Mouse (Mus musculus): ENCODE data around the gene St8sia1. TPM values are rescaled to one million over a fixed set of nuclear protein-coding genes. Genes with fewer than 3 reads are reported as not detected.

St8sia1 gene
- polyA plus RNA-seq, 1 experiment, result 0.26 TPM

DNA sequence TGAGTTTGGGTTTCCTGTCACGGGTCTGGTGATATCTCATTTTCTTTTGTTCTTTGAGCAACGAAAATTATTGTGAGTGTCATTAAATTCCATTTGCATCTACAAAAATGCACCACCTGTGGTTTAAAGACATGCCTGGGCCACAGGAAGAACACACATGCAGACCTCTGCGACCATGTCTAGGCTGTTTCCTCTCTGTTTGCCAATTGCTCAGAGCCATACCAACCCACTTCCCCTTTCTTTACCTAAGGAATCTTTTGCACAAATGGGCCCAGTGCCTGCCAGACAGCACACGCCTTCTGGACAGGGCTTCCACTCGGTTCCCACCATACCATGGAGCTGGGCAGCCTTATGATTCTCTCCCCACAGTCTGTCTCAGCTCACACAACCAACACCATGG lies 48.8 kb downstream of the St8sia1 start:
- no peak overlapping the region for H3K4me3 ChIP-seq (replicated peaks; ENCODE audit: extremely low read depth, low read depth, low read length)
- no peak for TF ChIP-seq CTCF (IDR thresholded peaks at IDR 0.05; ENCODE audit: insufficient read depth, low read length)
- no peak for TF ChIP-seq POLR2A (IDR thresholded peaks at IDR 0.05; ENCODE audit: borderline replicate concordance, extremely low read depth, low read depth, low read length)
- DNase-seq, result no peak
- 54% methylated on average over 5 of the region's 5 CpGs for WGBS
- H3K4me1 ChIP-seq (ENCODE audit: control insufficient read depth, insufficient read depth, low read length), result no peaks in the 10 kb centered on the region

DNA sequence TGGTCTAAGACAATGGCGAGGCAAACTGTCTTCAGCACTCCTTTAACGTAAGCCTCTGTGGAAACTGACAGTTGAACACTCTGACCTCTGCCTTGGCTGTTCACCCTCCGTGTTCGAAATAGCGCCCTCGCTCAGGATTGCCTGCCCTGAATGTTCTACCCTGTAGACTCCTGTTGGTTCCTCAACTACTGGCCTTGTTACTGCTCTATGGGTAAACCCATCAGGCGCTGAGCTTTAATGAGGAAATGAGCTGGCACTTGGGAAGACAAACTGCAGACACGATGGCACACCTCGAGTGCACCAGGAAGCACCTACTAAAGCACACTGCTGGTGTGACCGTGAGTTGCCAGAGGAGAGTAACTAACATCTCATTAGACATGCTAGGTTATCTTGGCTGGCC lies 49.6 kb downstream of the St8sia1 start:
- H3K4me1 ChIP-seq (ENCODE audit: control insufficient read depth, insufficient read depth, low read length), result no peaks in the 10 kb centered on the region
- TF ChIP-seq CTCF (IDR thresholded peaks at IDR 0.05; ENCODE audit: insufficient read depth, low read length) (no peak), POLR2A (IDR thresholded peaks at IDR 0.05; ENCODE audit: borderline replicate concordance, extremely low read depth, low read depth, low read length) (no peak)
- H3K4me3 ChIP-seq (replicated peaks; ENCODE audit: extremely low read depth, low read depth, low read length), result no peak overlapping the region
- no peak for DNase-seq
- 76% methylated on average over 10 of the region's 10 CpGs for WGBS

DNA sequence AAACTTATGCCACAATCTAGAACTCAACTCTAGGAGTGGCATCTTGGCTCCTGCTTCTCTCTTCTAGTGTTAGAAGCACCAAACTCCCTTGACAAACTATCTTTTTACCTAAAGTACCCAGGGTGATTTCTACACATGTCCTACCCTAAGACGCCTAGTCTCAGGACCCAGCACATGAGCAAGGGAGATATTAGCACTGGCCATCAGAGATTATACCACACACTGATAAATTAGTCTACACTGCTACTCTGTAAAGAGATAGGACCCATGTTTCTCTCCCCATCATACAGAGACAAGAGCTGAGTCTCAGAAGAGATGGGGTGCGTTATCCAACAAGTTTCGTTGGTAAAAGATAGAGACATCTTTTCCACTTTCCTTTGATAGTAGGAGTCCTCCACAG lies 53.0 kb downstream of the St8sia1 start:
- Histone ChIP-seq H3K4me3 (replicated peaks; ENCODE audit: extremely low read depth, low read depth, low read length) (no peak overlapping the region), H3K4me1 (ENCODE audit: control insufficient read depth, insufficient read depth, low read length) (no peaks in the 10 kb centered on the region)
- no peak for TF ChIP-seq CTCF (IDR thresholded peaks at IDR 0.05; ENCODE audit: insufficient read depth, low read length)
- no peak for TF ChIP-seq POLR2A (IDR thresholded peaks at IDR 0.05; ENCODE audit: borderline replicate concordance, extremely low read depth, low read depth, low read length)
- WGBS, result 95% methylated on average over 3 of the region's 3 CpGs
- DNase-seq, result no peak

DNA sequence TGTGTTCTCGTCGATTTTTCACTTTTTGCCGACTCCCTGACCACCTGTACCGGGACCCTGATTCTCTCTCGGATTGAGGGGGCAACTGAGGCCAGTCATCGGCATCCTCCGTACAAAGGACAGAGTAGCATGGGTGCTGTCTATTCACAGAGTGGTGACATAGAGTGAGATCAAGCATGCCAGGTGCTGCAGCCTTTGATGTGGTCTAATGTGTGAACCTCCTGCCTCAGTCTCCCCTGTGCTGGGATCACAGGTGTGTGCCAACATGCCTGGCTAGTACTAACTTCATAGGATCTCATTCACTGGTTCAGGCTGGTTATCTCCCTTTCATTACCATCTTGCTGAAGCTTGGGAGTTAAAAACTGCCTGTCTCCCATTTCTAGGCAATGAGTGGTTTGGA lies 53.5 kb downstream of the St8sia1 start:
- Histone ChIP-seq H3K4me1 (ENCODE audit: control insufficient read depth, insufficient read depth, low read length) (no peaks in the 10 kb centered on the region), H3K4me3 (replicated peaks; ENCODE audit: extremely low read depth, low read depth, low read length) (no peak overlapping the region)
- WGBS, result 87% methylated on average over 7 of the region's 7 CpGs
- TF ChIP-seq CTCF (IDR thresholded peaks at IDR 0.05; ENCODE audit: insufficient read depth, low read length), result no peak
- DNase-seq, result no peak

DNA sequence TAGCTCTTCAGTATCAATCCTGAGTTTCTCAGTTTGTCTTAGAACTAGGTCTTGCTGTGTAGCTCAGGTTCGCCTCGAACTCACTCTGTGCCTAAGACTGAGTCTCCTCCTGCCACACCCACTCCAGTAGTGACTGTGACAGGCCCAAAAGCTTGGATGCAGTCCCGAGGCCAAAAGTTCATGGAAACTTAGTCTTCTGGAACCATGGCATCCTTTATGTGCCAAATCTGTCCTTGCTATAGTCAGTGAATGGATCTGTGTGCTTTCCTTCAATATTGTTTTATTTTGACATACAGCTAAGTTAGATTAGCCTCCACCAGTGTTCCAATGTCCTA lies 54.5 kb downstream of the St8sia1 start:
- WGBS, result 73% methylated on average over 3 of the region's 3 CpGs
- Histone ChIP-seq H3K4me1 (ENCODE audit: control insufficient read depth, insufficient read depth, low read length) (no peaks in the 10 kb centered on the region), H3K4me3 (replicated peaks; ENCODE audit: extremely low read depth, low read depth, low read length) (no peak overlapping the region)
- no peak for DNase-seq
- TF ChIP-seq CTCF (IDR thresholded peaks at IDR 0.05; ENCODE audit: insufficient read depth, low read length) (no peak), POLR2A (IDR thresholded peaks at IDR 0.05; ENCODE audit: borderline replicate concordance, extremely low read depth, low read depth, low read length) (no peak)

DNA sequence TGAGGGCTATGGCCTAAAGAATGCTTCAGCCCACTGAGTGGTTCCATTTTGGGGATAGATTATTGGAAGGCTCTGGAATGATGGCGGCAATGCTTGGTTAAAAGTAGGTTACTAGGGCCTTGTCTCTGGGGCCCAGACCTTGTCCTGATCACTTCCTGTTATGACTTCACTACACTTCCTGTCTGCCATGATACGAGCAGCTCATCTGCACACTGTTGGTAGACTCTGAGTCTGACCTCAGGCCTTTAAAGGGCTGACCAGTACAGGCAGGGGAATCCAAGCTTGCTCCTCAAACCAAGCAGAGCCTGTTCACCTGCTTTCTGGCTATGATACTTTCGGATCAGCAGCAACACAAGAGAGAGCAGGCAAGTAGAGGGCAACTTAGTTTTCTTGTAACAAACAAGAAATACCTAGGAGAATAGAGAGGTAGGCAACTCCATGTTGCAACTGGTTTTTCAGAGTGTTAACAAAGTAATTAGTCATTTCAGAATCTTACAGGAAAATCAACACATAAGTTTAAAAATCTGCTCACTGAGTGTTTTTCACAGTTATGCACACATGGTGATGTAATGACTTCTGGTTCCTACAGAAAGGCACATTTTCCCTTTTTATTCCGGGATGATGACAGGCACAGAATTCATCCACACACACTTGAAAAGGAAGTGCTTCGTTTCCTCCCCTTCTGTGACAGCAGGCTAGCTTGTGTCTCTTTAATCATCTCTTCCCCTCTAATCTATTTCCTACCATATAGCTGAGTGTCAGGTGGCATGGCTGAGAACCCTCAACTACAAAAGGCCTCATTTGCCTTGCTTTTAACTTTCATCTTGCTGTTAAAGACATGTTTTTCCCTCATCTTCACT lies 55.1 kb downstream of the St8sia1 start:
- 50% methylated on average over 5 of the region's 5 CpGs for WGBS
- no peak for DNase-seq
- TF ChIP-seq POLR2A (IDR thresholded peaks at IDR 0.05; ENCODE audit: borderline replicate concordance, extremely low read depth, low read depth, low read length), result no peak
- TF ChIP-seq CTCF (IDR thresholded peaks at IDR 0.05; ENCODE audit: insufficient read depth, low read length), result no peak
- Histone ChIP-seq H3K4me3 (replicated peaks; ENCODE audit: extremely low read depth, low read depth, low read length) (no peak overlapping the region), H3K4me1 (ENCODE audit: control insufficient read depth, insufficient read depth, low read length) (no peaks in the 10 kb centered on the region)

DNA sequence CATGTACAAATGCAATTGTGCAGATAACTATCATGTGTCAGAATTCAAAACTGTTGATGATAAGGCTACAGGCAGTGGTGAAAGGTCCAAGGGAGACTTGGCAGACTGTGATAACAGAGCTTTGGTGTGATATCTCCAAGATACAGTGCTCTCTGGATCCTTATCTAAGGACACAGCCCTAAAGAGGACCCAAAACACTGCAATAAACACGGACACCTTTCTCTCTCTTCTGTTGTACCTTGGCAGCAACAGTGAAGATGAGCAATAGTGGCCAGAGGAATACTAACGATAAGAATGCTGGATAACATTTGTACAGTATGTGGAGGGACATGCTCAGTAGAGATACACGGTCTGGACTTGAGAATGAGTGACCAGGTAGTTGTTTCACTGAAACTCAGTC lies 55.8 kb downstream of the St8sia1 start:
- DNase-seq, result no peak
- Histone ChIP-seq H3K4me1 (ENCODE audit: control insufficient read depth, insufficient read depth, low read length) (no peaks in the 10 kb centered on the region), H3K4me3 (replicated peaks; ENCODE audit: extremely low read depth, low read depth, low read length) (no peak overlapping the region)
- WGBS, result 84% methylated on average over 3 of the region's 3 CpGs
- no peak for TF ChIP-seq CTCF (IDR thresholded peaks at IDR 0.05; ENCODE audit: insufficient read depth, low read length)
- TF ChIP-seq POLR2A (IDR thresholded peaks at IDR 0.05; ENCODE audit: borderline replicate concordance, extremely low read depth, low read depth, low read length), result no peak

DNA sequence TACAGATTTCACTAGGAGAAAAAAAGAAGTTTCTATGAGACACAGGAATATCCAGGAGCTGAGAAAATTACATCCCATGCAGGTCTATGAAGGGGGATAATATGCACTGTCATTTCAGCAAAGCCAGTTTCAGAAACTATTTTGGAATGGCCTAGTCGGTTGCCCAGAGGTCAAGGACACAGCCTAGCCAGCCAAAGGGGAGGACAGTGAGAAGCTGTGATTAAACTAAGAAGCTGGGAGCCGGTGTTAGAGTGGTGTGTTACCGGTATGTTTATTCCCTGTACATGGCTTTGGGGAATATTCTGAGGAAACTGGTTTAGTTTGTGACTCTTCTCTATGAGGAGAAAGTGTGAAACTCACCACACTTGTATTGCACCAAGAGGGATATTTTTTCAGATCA lies 68.9 kb downstream of the St8sia1 start:
- no peak overlapping the region for H3K4me3 ChIP-seq (replicated peaks; ENCODE audit: extremely low read depth, low read depth, low read length)
- no peak for DNase-seq
- WGBS, result 83% methylated on average over 3 of the region's 3 CpGs

DNA sequence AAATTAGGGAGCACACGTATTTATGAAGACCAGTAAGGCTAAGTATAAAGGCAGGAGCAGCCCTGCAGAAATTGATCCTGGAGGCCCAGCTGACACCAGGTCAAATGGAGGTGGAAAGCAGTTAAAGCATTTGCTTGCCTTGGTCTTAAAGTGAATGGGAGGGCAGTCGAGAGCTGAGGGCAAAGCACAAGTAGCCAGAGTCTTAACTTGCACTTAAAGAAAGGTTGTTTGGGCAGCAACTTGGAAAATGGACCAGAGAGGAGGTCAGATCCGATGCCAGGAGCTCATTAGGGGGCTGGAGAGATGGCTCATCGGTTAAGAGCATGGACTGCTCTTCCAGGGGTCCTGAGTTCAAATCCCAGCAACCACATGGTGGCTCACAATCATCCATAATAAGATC lies 70.5 kb downstream of the St8sia1 start:
- no peaks in the 10 kb centered on the region for H3K4me1 ChIP-seq (ENCODE audit: control insufficient read depth, insufficient read depth, low read length)
- 85% methylated on average over 4 of the region's 4 CpGs for WGBS
- no peak overlapping the region for H3K4me3 ChIP-seq (replicated peaks; ENCODE audit: extremely low read depth, low read depth, low read length)
- DNase-seq, result no peak
- no peak for TF ChIP-seq CTCF (IDR thresholded peaks at IDR 0.05; ENCODE audit: insufficient read depth, low read length)
- no peak for TF ChIP-seq POLR2A (IDR thresholded peaks at IDR 0.05; ENCODE audit: borderline replicate concordance, extremely low read depth, low read depth, low read length)

More for the DNA sequence above, 68.9 kb downstream of the St8sia1 start:
- H3K4me1 ChIP-seq (ENCODE audit: control insufficient read depth, insufficient read depth, low read length), result no peaks in the 10 kb centered on the region
- TF ChIP-seq POLR2A (IDR thresholded peaks at IDR 0.05; ENCODE audit: borderline replicate concordance, extremely low read depth, low read depth, low read length) (no peak), CTCF (IDR thresholded peaks at IDR 0.05; ENCODE audit: insufficient read depth, low read length) (no peak)

DNA sequence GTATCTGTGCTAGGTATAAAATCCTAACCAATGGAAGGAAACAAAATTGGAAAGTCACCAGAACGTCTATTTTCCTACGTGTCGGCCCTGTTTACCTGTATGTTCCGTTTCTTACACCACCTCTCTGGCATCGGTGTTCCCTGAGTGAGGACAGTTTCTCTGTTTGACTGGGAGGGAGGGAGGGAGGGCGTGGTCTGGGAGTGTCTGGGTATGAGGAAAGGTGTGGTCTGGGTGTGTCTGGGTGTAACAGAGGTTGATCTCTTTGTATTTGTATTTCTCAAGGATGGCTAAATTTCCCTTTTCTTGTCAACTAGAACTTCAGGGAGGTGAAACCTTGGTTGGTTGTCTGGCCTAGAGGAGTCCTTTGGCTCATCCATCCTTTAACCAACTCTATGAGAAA lies 73.9 kb downstream of the St8sia1 start:
- Histone ChIP-seq H3K4me1 (ENCODE audit: control insufficient read depth, insufficient read depth, low read length) (no peaks in the 10 kb centered on the region), H3K4me3 (replicated peaks; ENCODE audit: extremely low read depth, low read depth, low read length) (no peak overlapping the region)
- 81% methylated on average over 6 of the region's 6 CpGs for WGBS
- DNase-seq, result no peak
- TF ChIP-seq POLR2A (IDR thresholded peaks at IDR 0.05; ENCODE audit: borderline replicate concordance, extremely low read depth, low read depth, low read length), result no peak
- no peak for TF ChIP-seq CTCF (IDR thresholded peaks at IDR 0.05; ENCODE audit: insufficient read depth, low read length)

Measured in lung, adult 2 months (tissue).